Mouse (Mus musculus): Measurements from ENCODE around the gene Tmem41b. TPM values are rescaled to one million over a fixed set of nuclear protein-coding genes. Genes with fewer than 3 reads are reported as not detected.

Gene Tmem41b
- polyA plus RNA-seq, 1 experiment from 2014 or later, result 56.9 TPM

Other genes with a start within 250 kb of the Tmem41b start
- gene Tmem9b, start 234.1 kb downstream of the Tmem41b start, polyA plus RNA-seq (2016; fragmentation: Nextera tagmentation; extraction: Ambion mirVana), result 54.1 and 56.4 TPM in 2 replicates
- gene Nrip3, start 204.9 kb downstream of the Tmem41b start, polyA plus RNA-seq (2016; fragmentation: Nextera tagmentation; extraction: Ambion mirVana), result 0.71 and 1.0 TPM in 2 replicates
- gene Scube2, start 121.2 kb downstream of the Tmem41b start, polyA plus RNA-seq (2016; fragmentation: Nextera tagmentation; extraction: Ambion mirVana), result 9.3 and 10.1 TPM in 2 replicates
- 50.3 and 52.2 TPM in 2 replicates for gene Dennd5a, start 26.5 kb downstream of the Tmem41b start, polyA plus RNA-seq (2016; fragmentation: Nextera tagmentation; extraction: Ambion mirVana)
- gene Ipo7, start 31.3 kb upstream of the Tmem41b start, polyA plus RNA-seq (2016; fragmentation: Nextera tagmentation; extraction: Ambion mirVana), result 43.8 and 43.9 TPM in 2 replicates
- gene Zfp143, start 74.3 kb upstream of the Tmem41b start, polyA plus RNA-seq (2016; fragmentation: Nextera tagmentation; extraction: Ambion mirVana), result 16.0 and 17.1 TPM in 2 replicates
- gene Wee1, start 135.1 kb upstream of the Tmem41b start, polyA plus RNA-seq (2016; fragmentation: Nextera tagmentation; extraction: Ambion mirVana), result 38.1 and 38.6 TPM in 2 replicates
- 22.6 and 23.1 TPM in 2 replicates for gene Swap70, start 234.8 kb upstream of the Tmem41b start, polyA plus RNA-seq (2016; fragmentation: Nextera tagmentation; extraction: Ambion mirVana)